In genomic region chr5:74214501-74215110, GRCm38 (mm10) we compare ENCODE assay signal across 10 mouse cellular contexts. TPM values are rescaled to one million over a fixed set of nuclear protein-coding genes. Genes with fewer than 3 reads are reported as not detected.
DNase-seq lines count a peak whose midpoint lies in the region; ATAC-seq lines count a peak whose summit lies in the region.
"Had no signal": no experiment of that assay in that cellular context is flagged by ENCODE, and none has a peak within 500 bp of the region (broad histone marks: within the 10 kb centered on the region; RNA-seq: fewer than 3 reads in every experiment).

No protein-coding gene starts in this region.

- WGBS in heart, embryonic 15.5 days: 22% methylated on average over 7 of the region's 7 CpGs
- WGBS in embryonic facial prominence, embryonic 13.5 days: 1% methylated on average over 7 of the region's 7 CpGs

- no peak for ATAC-seq in heart, embryonic 15.5 days (replicated peaks; ENCODE audit: insufficient number of reproducible peaks, insufficient read depth, low FRiP score, low read depth)
- ATAC-seq in embryonic facial prominence, embryonic 13.5 days (ENCODE audit: insufficient number of reproducible peaks, insufficient read depth, low FRiP score, low TSS enrichment, low read depth): peak; percentile 45; the same call in 1 of the 2 replicates
- no peak for ATAC-seq in erythroid progenitor cell, adult 5-6 weeks (replicated peaks; ENCODE audit: low FRiP score, poor library complexity, severe bottlenecking)

- no peaks in the 10 kb centered on the region for H3K27me3 ChIP-seq in heart, embryonic 15.5 days
- H3K27me3 ChIP-seq in embryonic facial prominence, embryonic 13.5 days: no peaks in the 10 kb centered on the region
- H3K27me3 ChIP-seq: hindbrain, embryonic 15.5 days had no signal

- no peak overlapping the region for H3K4me2 ChIP-seq in heart, embryonic 15.5 days
- H3K4me2 ChIP-seq in embryonic facial prominence, embryonic 13.5 days: peak overlapping the region; percentile 50
- H3K4me2 ChIP-seq: hindbrain, embryonic 15.5 days had no signal

- DNase-seq in heart, postnatal 14 days: no peak
- peak; percentile 45 for DNase-seq in NIH3T3 (ENCODE audit: low read depth)
- DNase-seq in hindlimb bud, embryonic 11.5 days (ENCODE audit: extremely low spot score, low read depth, low spot score): peak; percentile 49
- no peak for DNase-seq in left cerebral cortex, adult 11 months (ENCODE audit: low spot score)
- DNase-seq in natural killer cell, adult 2 months (ENCODE audit: low spot score in 2 of 2): no peak
- DNase-seq: cerebellum, adult 2 months had no signal

- no peak overlapping the region for H3K4me3 ChIP-seq in heart, embryonic 15.5 days
- H3K4me3 ChIP-seq in embryonic facial prominence, embryonic 13.5 days: peak overlapping the region; percentile 4; the same call in 1 of the 2 replicates
- H3K4me3 ChIP-seq: hindbrain, embryonic 15.5 days had no signal

- H3K9ac ChIP-seq in heart, embryonic 15.5 days: no peak overlapping the region
- no peak overlapping the region for H3K9ac ChIP-seq in embryonic facial prominence, embryonic 13.5 days
- H3K9ac ChIP-seq: hindbrain, embryonic 15.5 days had no signal

- H3K36me3 ChIP-seq in heart, embryonic 15.5 days: no peaks in the 10 kb centered on the region
- no peaks in the 10 kb centered on the region for H3K36me3 ChIP-seq in embryonic facial prominence, embryonic 13.5 days
- H3K36me3 ChIP-seq: hindbrain, embryonic 15.5 days had no signal

- peaks cover 26% of the 10 kb centered on the region for H3K4me1 ChIP-seq in heart, embryonic 15.5 days (replicated peaks)
- H3K4me1 ChIP-seq in embryonic facial prominence, embryonic 13.5 days: peaks cover 66% of the 10 kb centered on the region

- intact Hi-C loops in heart, postnatal 14 days (cut with DNase I): loop anchor here (5.0 kb wide), 1 partner anchor 38 kb away; no protein-coding TSS in a partner anchor

- H3K27ac ChIP-seq in heart, embryonic 15.5 days: 0 out of 2 replicates have a peak overlapping the region, but pooled peaks have one; percentile 20
- H3K27ac ChIP-seq in embryonic facial prominence, embryonic 13.5 days: peak overlapping the region; percentile 95
- H3K27ac ChIP-seq: hindbrain, embryonic 15.5 days had no signal

- H3K9me3 ChIP-seq in heart, embryonic 15.5 days (replicated peaks): no peaks in the 10 kb centered on the region
- H3K9me3 ChIP-seq in embryonic facial prominence, embryonic 13.5 days: no peaks in the 10 kb centered on the region
- H3K9me3 ChIP-seq: hindbrain, embryonic 15.5 days had no signal

RNA-seq across cellular contexts. Expression of gene Rasl11b, which starts 19.5 kb away (rescaled TPM):
- 90.2 and 101 TPM in 2 replicates for polyA plus RNA-seq in heart, embryonic 15.5 days (2015; fragmentation: Nextera tagmentation; extraction: Ambion mirVana)
- 10 to 100 TPM; 27.7 to 33.0 TPM for total RNA-seq in heart, postnatal 14 days (2021)
- polyA plus RNA-seq in embryonic facial prominence, embryonic 13.5 days (2015; fragmentation: Nextera tagmentation; extraction: Ambion mirVana): 148 and 177 TPM in 2 replicates
- total RNA-seq in erythroid progenitor cell, adult 5-6 weeks (2015; ENCODE audit: low replicate concordance): not detected in 2 replicates
- total RNA-seq in erythroid progenitor cell, adult 5-6 weeks (2017; ENCODE audit: low replicate concordance): not detected in 2 replicates

Comparison
In these comparisons a context has a peak if more than half of its experiments do, and no peak if none do; other contexts are left out.
1. DNase-seq: peak in NIH3T3 (single experiment) and hindlimb bud, embryonic 11.5 days (single experiment); none in heart, postnatal 14 days (0 of 2), left cerebral cortex, adult 11 months (single experiment) and natural killer cell, adult 2 months (0 of 2).
2. RNA of gene Rasl11b, which starts 19.5 kb away (total RNA-seq): 27.7 to 33.0 TPM in heart, postnatal 14 days; not detected in erythroid progenitor cell, adult 5-6 weeks; every median in the first group is over 10 times any median in the second.